Mouse (Mus musculus): ENCODE measurements around the gene Olfr1499.
"Not testable (repeated sequence)": the region's sequence is repeated elsewhere in the genome, so short reads cannot be mapped to it uniquely, and the experiment has no call there.

The Olfr1499 gene

GRCm38 (mm10) chr19:13819347-13819746, at the start of gene Olfr1499:
Gene Olfr1499 (minus strand): TSS chr19:13819447.
- DNase-seq (ENCODE audit: low spot score in 2 of 2): no peak

GRCm38 (mm10) chr19:13861495-13861894, 42.2 kb upstream of the Olfr1499 start, which contains the start of gene Olfr1502:
Gene Olfr1502 (plus strand): TSS chr19:13861795.
- DNase-seq (ENCODE audit: low spot score in 2 of 2): no peak

- not testable (repeated sequence) for DNase-seq (ENCODE audit: low spot score in 2 of 2)
Observed at GRCm38 (mm10) chr19:13850592-13850991, 31.3 kb upstream of the Olfr1499 start, which contains the start of gene Olfr1501. Gene Olfr1501 (minus strand): TSS chr19:13850692.

- DNase-seq (ENCODE audit: low spot score in 2 of 2): no peak
Observed at GRCm38 (mm10) chr19:13830388-13830787, 11.1 kb upstream of the Olfr1499 start, which contains the start of gene Olfr1500. Gene Olfr1500 (minus strand): TSS chr19:13830488.

GRCm38 (mm10) chr19:13828447-13828846, 9.2 kb upstream of the Olfr1499 start:
- DNase-seq (ENCODE audit: low spot score in 2 of 2): no peak

GRCm38 (mm10) chr19:13820847-13821246, 1.6 kb upstream of the Olfr1499 start:
- DNase-seq (ENCODE audit: low spot score in 2 of 2): no peak

- no peak for DNase-seq (ENCODE audit: low spot score in 2 of 2)
Observed at GRCm38 (mm10) chr19:13818827-13819226, 420 bp downstream of the Olfr1499 start.

- no peak for DNase-seq (ENCODE audit: low spot score in 2 of 2)
Observed at GRCm38 (mm10) chr19:13812823-13813222, 6.4 kb downstream of the Olfr1499 start.

- DNase-seq (ENCODE audit: low spot score in 2 of 2): not testable (repeated sequence)
Observed at GRCm38 (mm10) chr19:13805486-13805885, 13.8 kb downstream of the Olfr1499 start.

GRCm38 (mm10) chr19:13798102-13798501, 21.1 kb downstream of the Olfr1499 start, which contains the start of gene Olfr1497:
Gene Olfr1497 (minus strand): TSS chr19:13798202.
- no peak for DNase-seq (ENCODE audit: low spot score in 2 of 2)

- DNase-seq (ENCODE audit: low spot score in 2 of 2): no peak
Observed at GRCm38 (mm10) chr19:13777578-13777977, 41.7 kb downstream of the Olfr1499 start, which contains the start of gene Olfr1496. Gene Olfr1496 (plus strand): TSS chr19:13777878.

GRCm38 (mm10) chr19:13768565-13769276, 50.5 kb downstream of the Olfr1499 start:
- DNase-seq (ENCODE audit: low spot score in 2 of 2): no peak

GRCm38 (mm10) chr19:13764306-13764705, 54.9 kb downstream of the Olfr1499 start, which contains the start of gene Olfr1495:
Gene Olfr1495 (plus strand): TSS chr19:13764606.
- DNase-seq (ENCODE audit: low spot score in 2 of 2): no peak

Measured in frontal cortex, postnatal 14 days (tissue).